Mouse (Mus musculus): ENCODE data around the gene Gli1. TPM values are rescaled to one million over a fixed set of nuclear protein-coding genes. Genes with fewer than 3 reads are reported as not detected.
"Not testable (repeated sequence)": the region's sequence is repeated elsewhere in the genome, so short reads cannot be mapped to it uniquely, and the experiment has no call there.

Gene Gli1
- total RNA-seq, 4 experiments from 2014 or later, result 0.48 to 0.99 (median 0.78) TPM

DNA sequence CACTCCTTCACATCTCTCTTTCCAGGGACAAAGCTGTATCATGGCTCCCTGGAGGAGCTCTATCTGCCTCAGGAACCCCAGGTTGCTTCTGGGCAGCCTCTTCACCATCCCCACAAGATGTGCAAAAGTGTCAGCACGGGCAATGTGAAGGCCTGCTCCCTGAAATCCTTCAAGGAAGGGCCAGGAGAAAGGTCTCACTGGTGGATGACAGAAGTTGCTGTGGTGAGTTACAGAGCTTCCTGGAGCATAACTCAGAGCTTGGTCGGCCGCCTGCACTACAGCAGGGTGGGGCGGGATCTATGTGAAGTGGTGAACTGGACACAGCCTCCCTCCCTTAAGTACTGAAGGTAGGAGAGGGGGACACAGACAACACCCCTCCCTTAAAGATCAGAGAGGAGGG is 19.1 kb downstream of the Gli1 start:
- no peak for DNase-seq (ENCODE audit: low spot score in 2 of 2)

DNA sequence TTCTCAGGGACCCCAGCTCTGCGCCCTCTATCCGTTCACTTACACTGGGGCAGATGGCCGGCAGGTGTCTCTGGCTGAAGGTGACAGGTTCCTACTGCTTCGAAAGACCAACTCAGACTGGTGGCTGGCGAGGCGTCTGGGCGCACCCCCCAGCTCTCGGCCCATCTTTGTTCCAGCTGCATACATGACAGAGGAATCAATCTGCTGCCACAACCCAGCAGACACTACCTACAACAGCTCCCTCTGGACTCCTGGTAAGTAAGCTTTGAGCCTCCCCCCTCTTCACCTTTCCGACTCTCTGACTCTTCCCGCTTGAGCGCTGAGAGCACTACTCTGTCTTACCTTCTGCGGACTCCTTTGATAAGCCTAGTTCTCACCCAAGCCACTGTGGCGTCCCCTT is 19.6 kb downstream of the Gli1 start:
- DNase-seq (ENCODE audit: low spot score in 2 of 2), result no peak

DNA sequence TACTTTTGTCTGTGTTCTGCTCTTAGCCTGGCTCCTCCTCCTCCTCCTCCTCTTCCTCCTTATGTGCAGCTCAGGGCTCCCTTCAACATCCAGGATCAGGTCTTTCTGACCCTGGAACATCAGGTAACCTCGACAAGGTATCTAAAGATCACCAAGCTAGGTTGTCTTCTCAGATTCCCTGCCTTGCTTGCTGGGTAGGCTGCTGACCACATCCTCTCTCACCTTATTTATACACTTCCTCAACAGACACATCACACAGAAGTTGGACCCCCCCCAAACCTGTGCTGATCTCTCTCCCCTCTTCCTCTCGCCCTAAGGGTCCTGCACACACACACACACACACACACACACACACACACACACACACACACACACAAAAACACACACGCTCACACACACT is 20.2 kb downstream of the Gli1 start, which contains the start of gene Arhgap9:
Gene Arhgap9, plus strand, starts transcription at position 344 of the 400 bp plus-strand sequence.
- DNase-seq (ENCODE audit: low spot score in 2 of 2), result no peak

DNA sequence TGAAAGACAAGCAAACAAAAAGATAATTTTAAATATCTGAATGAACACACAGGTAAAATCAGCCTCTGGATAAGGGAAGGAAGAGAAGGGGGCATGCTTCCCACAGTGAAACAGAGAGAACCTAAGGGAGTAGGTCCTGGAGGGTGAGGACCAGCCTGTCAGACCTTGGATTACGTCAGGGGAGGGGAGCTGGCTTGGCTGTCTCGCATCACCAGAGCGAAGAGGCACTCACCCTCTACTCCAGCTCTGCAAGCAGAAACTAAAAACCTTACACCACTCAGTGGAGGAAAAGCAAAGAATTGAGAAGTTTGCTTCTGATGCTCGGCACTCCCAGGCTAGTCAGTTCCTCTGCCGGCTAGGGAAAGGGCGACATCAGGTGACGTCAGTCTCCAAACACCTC is 21.8 kb downstream of the Gli1 start:
- no peak for DNase-seq (ENCODE audit: low spot score in 2 of 2)

DNA sequence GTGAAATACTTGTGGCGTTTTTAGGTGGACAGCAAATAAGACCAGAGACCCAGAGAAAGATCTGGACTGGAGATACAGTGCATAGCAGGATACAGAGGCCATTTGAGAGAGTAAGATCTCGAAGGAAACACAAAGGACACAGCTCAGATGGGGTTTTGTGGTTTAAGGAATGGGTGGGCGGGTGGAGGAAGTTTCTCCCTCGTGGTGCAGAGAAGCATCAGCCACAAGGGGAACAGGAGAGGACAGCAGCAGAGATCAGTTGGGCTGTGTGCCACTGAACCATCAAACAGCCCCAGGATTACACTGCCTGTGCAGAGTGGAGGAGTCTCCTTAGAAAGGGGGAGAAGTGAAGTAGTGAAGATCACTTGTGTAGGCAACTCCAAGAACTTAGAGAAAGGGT is 23.8 kb downstream of the Gli1 start:
- DNase-seq (ENCODE audit: low spot score in 2 of 2), result no peak

DNA sequence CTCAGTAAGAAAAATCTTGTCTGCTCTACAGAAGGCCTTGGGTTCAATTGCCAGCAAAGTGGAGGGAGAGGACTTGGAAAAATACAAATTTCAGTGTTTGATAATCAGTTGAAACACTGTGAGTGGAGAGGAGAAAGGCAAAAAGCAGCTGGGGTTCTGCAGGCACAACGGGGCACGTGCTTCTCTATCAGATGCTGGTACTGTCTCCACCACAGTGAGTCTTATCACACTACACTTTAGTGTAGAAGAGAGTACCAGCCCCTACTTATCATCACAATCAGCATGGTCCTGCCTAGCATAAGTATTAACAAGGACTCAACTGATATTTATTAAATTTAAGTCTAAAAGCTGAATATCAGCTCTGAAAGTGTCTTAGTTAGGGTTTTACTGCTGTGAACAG is 24.5 kb downstream of the Gli1 start:
- no peak for DNase-seq (ENCODE audit: low spot score in 2 of 2)

DNA sequence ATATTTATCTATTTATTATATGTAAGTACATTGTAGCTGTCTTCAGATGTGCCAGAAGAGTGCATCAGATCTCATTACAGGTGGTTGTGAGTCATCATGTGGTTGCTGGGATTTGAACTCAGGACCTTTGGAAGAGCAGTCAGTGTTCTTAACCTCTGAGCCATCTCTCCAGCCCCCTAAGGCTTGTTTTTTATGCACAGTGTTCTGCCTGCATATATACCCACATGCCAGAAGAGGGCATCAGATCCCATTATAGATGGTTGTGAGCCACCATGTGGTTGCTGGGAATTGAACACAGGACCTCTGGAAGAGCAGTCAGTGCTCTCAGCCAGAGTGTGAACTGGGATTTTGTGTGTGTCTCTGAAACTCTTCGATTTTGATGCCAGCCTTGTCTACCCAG is 26.8 kb downstream of the Gli1 start:
- DNase-seq (ENCODE audit: low spot score in 2 of 2), result not testable (repeated sequence)

DNA sequence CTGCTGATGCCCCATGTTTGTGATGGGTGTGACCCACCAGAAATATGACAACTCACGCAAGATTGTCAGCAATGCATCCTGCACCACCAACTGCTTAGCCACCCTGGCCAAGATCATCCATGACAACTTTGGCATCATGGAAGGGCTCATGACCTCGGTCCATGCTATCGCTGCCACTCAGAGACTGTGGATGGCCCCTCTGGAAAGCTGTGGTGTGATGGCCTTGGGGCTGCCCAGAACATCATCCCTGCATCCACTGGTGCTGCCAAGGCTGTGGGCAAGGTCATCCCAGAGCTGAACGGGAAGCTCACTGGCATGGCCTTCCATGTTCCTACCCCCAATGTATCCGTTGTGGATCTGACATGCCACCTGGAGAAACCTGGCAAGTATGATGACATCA is 28.3 kb downstream of the Gli1 start:
- not testable (repeated sequence) for DNase-seq (ENCODE audit: low spot score in 2 of 2)

DNA sequence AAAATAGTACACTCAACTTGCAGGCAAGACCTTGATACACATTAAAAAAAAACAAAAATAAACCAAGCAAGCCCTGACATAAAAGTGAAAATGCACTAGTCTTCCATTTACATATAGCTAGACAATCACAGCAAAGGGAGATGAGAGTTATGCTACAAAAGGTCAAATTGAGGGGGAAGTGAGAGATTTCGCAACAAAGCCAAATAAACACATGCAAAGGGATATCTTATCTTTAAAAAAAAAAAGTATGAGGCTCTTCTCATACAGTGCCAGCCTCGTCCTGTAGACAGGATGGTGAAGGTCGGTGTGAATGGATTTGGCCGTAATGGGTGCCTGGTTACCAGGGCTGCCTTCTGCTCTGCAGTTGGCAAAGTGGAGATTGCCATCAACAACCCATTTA is 28.9 kb downstream of the Gli1 start:
- DNase-seq (ENCODE audit: low spot score in 2 of 2), result no peak

DNA sequence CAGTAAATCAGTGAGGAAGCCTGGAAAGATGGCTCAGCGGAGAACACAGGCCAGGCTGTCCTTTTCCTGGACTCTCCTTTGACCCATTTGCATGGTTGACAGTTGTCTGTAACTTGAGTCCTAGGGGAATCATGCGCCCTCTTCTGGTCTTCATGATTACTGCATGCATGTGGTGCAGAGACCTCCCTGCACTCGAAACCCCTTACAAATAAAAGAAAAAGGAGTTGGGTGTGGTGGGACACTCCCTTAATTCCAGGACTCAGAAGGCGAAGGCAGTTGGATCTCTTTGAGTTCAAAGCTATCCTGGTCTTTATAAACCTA is 29.5 kb downstream of the Gli1 start:
- DNase-seq (ENCODE audit: low spot score in 2 of 2), result peak; percentile 78 to 80

DNA sequence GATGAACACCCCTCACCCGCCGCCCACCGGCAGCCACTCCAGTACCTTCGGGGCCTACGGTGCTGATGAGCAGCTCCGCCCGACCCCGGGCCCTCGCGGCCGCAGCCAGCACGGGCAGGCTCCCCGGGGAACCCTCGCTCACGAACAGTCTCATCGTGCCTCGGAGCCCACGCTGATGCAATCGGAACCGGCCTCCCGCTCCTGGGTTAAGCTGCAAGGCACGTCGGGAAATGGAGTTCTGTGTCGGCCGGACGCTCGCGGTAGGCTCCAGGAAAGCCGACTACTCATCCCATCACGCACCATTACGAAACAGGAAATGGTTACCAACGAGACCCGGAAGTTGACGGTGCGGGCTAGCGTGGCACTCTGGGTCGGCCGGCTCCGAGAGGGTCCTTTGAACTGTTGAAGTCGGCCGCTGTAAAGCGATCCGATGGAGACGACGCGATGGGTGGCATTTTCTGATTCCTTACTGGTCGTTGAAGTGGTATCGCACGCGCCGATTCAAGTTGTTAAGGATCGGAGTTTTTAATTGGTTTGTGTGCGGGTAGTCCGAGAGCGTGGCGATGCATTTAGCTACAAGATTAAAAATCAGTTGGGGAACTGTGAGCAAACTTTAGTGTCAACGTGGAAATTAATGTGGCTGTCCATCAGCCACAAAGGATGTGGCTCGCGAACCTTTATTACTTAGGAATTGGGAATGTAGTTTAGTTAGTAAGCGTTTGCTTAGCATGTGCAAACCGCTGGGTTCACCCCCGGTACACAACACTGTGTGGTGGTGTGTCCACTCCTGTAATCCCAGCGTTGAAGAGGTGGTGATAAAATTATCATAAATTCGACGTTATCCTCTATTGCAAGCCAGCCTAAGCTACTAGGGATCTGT is 30.1 kb downstream of the Gli1 start, which contains the start of gene Mars:
Gene Mars, minus strand, starts transcription at position 311 of the 880 bp plus-strand sequence.
- DNase-seq (ENCODE audit: low spot score in 2 of 2), result peak; percentile 93 to 94

DNA sequence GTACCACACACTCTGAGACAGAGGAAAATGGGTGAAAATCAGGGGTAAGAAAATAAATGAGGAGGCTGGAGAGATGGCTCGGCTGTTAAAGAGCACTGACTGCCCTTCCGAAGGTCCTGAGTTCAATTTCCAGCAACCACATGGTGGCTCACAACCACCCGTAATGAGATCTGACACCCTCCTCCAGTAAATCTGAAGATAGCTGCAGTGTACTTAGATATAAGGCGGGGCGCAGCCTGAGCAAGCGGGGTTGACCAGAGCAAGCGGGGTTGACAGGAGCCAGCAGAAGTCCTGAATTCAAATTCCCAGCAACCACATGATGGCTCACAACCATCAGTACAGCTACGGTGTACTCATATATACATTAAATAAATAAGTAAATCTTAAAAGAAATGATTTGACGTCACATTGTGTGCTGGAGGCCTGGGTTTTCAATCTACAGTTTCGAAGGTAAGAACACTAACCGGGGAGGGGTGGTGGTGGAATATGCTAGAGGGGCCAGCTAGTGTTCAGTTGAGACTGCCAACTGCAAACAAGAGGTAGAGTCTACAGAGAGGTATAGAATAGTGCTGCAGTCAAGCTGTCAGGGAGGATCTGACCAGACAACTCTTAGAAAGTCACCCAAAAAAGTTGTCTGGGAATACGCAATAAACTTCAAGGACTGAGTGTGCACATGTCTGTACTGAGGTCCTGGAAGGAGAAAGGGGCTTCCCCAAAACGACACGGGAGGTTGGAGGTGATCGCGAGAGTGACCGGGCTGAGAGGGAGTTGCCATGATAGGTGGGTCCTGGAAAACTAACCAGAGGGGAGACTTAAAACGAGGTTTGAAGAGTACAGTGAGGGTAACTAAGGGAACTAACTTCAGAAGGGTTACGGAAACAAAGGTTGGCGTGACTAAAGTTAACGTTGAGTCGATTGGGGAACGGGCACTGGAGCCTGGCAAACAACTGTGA is 31.0 kb downstream of the Gli1 start:
- no peak for DNase-seq (ENCODE audit: low spot score in 2 of 2)

DNA sequence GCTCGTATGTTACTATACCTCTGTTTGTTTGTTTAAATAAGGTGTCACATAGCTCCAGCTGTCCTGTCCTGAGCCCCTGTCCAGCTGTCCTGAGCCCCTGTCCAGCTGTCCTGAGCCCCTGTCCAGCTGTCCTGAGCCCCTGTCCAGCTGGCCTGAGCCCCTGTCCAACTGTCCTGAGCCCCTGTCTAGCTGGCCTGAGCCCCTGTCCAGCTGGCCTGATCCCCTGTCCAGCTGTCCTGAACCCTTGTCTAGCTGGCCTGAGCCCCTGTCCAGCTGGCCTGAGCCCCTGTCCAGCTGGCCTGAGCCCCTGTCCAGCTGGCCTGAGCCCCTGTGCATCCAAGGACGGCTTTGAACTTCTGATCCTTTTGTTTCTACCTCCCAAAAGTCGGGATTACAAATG is 32.6 kb downstream of the Gli1 start:
- not testable (repeated sequence) for DNase-seq (ENCODE audit: low spot score in 2 of 2)

DNA sequence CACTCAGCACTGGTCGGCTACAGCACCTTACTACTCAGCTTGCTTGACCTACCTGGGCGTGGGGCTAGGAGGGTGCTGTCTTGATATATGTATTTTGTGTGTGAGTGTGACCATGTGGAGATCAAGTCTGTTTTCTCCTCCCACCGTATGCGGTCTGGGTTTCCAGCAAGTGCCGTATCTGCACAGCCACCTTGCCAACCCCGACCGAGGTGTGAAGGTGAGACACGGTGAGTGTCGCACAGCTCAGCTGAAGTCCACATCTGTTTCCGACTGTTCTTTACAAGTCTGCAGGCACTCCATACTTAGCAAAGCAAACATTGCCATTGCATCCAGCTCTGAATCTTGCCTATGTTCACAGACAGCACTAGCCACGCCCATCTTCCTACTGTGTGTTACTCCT is 38.6 kb downstream of the Gli1 start:
- no peak for DNase-seq (ENCODE audit: low spot score in 2 of 2)

DNA sequence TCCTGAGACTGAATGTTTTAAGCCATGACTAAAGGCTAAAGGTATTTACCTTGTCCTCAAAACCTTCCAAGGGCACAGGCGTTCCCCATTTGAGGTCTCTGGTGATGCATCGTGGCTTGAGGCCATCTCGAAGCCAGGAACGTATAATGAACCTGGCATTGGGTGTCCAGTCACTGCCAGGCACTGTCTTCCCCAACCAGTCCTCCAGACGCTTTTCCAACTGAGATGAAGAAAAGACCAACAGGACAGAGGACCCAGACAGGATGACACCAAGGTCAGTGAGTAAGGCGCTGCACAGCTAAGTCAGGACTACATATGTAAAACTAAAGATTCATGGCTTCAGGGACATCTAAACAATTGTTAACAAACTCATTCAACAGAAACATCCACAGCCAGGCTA is 41.4 kb downstream of the Gli1 start:
- no peak for DNase-seq (ENCODE audit: low spot score in 2 of 2)

DNA sequence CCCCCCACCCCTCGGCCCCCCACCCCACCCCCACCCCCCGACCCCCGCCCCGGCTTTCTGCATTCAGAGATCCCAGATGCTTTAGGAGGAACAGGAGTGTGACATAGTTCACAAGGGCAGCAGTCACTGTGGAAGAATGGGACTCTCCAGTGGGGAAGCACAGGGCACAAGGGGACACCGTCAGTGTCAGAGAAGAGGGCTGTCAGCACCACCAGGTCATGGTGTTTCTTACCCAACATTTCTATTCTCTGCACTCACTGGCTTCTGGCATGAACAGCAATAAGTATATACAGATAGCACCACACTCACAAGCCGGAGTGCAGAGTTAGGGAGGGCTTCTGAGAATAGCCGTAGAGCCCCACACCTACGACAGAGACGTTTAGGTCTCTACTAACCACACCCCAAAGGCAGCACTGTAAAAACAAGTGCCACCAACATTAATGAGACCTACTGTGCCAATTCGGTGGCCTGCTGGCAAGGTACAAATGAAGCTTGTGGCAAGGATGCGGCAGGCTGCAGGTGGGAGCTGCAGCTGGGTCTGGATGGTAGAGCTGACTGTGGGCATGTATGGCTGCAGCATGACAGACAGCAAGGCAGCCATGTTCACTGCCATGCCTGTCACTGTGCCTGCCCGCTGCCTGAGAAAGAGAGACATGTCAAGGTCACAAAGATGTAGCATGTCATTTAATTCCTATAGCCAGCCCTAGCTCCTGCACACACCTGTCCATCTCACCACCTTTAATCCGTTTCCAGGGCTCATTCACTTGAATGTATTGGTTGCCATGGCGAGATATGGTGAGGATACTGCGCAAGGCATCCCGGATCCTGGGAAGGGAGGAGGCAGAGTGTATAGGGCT is 44.5 kb downstream of the Gli1 start:
- no peak for DNase-seq (ENCODE audit: low spot score in 2 of 2)

DNA sequence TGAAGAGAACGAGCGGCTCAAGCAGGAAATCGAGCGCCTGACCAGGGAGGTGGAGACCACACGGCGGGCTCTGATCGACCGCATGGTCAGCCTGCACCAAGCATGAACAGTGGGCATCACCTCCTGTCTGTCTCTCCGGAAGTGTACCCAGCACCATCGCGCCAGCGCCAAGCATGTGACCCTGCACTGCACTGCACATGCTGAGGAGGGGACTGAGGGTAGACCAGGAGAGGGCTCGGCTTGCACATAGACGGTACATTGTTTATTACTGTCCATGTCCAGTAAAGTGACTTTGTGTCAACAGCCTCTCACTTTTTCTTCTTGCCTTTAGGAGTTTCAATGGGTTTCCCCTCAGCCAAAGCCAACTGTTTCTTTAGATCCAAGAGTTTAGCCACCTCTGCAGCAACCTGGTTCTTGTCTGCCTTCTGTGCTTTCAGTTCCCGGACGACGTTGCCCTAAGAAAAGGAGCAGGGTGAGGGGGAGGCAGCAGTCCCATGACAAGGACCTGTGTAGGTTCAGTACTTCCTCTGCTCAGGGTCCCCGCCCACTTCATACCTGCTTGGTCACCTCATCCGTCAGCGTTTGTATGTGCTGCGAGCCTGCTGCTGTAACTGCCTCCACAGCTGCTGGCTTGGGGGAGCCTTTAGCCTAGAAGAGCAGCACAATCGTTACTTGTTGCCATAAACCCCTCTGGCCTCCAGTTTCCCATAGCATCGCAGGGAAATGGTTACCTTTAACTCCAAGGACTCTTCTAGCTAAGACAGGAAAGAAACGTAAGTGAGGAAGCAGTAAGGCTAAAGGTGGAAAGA is 45.6 kb downstream of the Gli1 start:
- DNase-seq (ENCODE audit: low spot score in 2 of 2), result no peak

DNA sequence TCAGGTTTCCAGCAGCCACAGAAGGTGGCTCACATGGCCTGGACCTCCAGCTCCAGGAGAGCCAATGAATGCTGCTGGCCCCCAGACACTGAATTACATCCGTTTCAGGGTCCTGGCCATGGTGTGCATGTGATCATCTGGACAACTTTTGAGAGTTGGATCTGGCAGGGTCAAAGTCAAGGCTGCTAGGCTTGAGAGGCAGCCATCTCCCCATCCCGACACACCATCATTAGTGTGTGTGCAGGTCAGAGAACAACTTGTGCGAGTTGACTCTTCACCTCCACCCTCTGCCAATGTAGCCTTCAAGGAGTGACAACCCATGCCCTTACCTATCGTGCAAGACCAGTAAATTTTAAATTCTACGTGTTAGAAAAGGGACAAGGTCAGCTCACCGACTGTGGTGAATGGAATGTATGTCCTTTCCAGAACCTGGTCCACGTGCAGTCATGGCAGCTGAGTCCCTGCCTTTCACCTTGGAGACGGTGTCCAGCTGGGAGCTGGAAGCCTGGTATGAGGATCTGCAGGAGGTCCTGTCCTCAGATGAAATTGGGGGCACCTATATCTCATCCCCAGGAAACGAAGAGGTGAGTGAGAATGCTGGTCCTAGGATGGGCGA is 46.8 kb downstream of the Gli1 start:
- no peak for DNase-seq (ENCODE audit: low spot score in 2 of 2)

DNA sequence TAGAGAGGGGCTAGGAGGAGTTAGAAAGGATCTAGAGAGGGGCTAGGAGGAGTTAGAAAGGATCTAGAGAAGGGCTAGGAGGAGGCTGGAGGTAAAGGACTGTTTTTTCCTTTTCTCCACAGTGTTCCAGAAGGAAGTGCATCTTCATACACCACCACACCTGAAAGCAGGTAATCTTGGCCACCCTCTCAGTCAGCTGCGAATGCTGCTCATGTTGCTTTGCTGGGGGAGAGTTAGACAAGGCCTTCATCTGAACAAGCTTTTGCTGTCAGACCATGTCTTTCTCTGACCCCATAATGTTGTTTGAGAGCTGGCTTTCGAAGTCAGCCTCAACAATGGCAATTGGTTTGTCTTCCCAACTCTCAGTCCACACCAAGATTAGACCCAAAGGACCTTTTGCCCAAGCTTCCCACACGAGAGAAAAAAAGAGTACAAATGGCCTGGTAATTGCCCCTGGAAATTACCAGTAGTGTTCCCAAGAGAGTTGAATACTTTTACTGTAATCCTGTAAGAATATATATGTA is 48.1 kb downstream of the Gli1 start:
- no peak for DNase-seq (ENCODE audit: low spot score in 2 of 2)
